Mouse (Mus musculus) limb, embryonic 14.5 days (tissue): ENCODE results near the gene Scd2. TPM values are rescaled to one million over a fixed set of nuclear protein-coding genes. Genes with fewer than 3 reads are reported as not detected.

Source experiments
- ATAC-seq: fragments of 200-750 bp; cut with Nextera tagmentation; 2 replicates; pipeline ENCODE4 v1.8.0; 2017; ENCODE audit warnings: low read depth, moderate number of reproducible peaks, moderate TSS enrichment; ENCODE audit not compliant: low FRiP score
- DNase-seq: peaks from one replicate; pipeline ENCODE4 v3.0.0-alpha.2; 2015; ENCODE audit warnings: low spot score
- H3K27ac ChIP-seq: fragments of 300-500 bp; sonication (generic); replicated peaks from 2 replicates; pipeline ENCODE4 v1.5.1; 2014; ENCODE audit warnings: low read depth, mild to moderate bottlenecking, low read length, moderate library complexity, mixed read lengths
- H3K27me3 ChIP-seq: fragments of 300-500 bp; sonication (generic); 2 replicates; pipeline ENCODE4 v1.6.1; 2014; ENCODE audit warnings: low read length, mixed read lengths; ENCODE audit not compliant: control insufficient read depth, insufficient read depth
- H3K36me3 ChIP-seq: fragments of 300-500 bp; sonication (generic); 2 replicates; pipeline ENCODE4 v1.6.1; 2014; ENCODE audit warnings: mild to moderate bottlenecking, low read length, moderate library complexity, mixed read lengths; ENCODE audit not compliant: control insufficient read depth, insufficient read depth
- H3K4me1 ChIP-seq: fragments of 300-500 bp; sonication (generic); 2 replicates; pipeline ENCODE4 v1.6.1; 2014; ENCODE audit warnings: antibody characterized with exemption, low read length, mixed read lengths; ENCODE audit not compliant: control insufficient read depth, insufficient read depth
- H3K4me2 ChIP-seq: fragments of 300-500 bp; sonication (generic); replicated peaks from 2 replicates; pipeline ENCODE4 v1.6.1; 2014; ENCODE audit warnings: low read depth, mild to moderate bottlenecking, low read length, moderate library complexity; ENCODE audit not compliant: severe bottlenecking
- H3K4me3 ChIP-seq: fragments of 300-500 bp; sonication (generic); replicated peaks from 2 replicates; pipeline ENCODE4 v1.5.1; 2014; ENCODE audit warnings: low read length
- H3K9ac ChIP-seq: fragments of 300-500 bp; sonication (generic); 2 replicates; pipeline ENCODE4 v1.6.1; 2014; ENCODE audit warnings: mild to moderate bottlenecking, low read depth, low read length, moderate library complexity; ENCODE audit not compliant: severe bottlenecking
- H3K9me3 ChIP-seq: fragments of 300-500 bp; sonication (generic); 2 replicates; pipeline ENCODE4 v1.6.1; 2016; ENCODE audit warnings: low read length; ENCODE audit not compliant: control insufficient read depth
- POLR2A ChIP-seq: fragments of 200-500 bp; IDR thresholded peaks from 2 replicates; pipeline ENCODE4 v1.8.0; 2012; ENCODE audit warnings: inconsistent platforms, mild to moderate bottlenecking, moderate library complexity, borderline replicate concordance; ENCODE audit not compliant: insufficient read depth, insufficient read length; ENCODE audit errors: extremely low read depth
- WGBS: fragments of 180-500 bp; shearing (Covaris S2); extraction: QIAGEN DNeasy Blood & Tissue Kit; methylation state at CpG from one replicate; pipeline ENCODE4 v1.1.7; 2014; 5-methylcytosine and 5-hydroxymethylcytosine counted together
- polyA plus RNA-seq, 2 experiments: library from polyadenylated mRNA; depleted of rRNA in 1 of 2; stranded (reverse) in 1 of 2; unstranded in 1 of 2; fragments of >200 nt; fragmentation: Nextera tagmentation in 1 of 2; extraction: Ambion mirVana in 1 of 2; gene quantifications; 2 replicates each; pipeline versions ENCODE4 v1.2.1 to v1.2.3; 2012 to 2014

Gene Scd2
- polyA plus RNA-seq, 2 experiments, result 218 to 274 TPM

DNA sequence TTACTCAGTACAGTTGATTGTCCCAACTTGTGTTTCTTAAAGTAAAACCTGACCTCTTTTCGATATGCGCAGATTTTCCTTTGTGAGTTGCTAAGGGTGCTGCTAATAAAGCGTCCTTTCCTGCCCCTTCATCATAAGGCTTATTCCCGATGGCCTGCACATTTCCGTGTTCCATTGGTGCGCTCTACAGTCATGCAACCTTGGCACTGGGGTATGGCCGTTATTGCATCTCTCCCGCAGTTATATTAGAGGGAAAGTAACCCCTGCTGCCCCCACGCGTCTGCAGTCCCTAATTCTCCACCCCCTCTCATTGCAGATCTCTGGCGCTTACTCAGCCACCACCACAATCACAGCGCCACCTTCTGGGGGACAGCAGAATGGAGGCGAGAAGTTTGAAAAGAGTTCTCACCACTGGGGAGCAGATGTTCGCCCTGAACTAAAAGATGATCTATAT is 1.1 kb downstream of the Scd2 start:
- Histone ChIP-seq H3K27me3 (no peaks in the 10 kb centered on the region), H3K36me3 (peaks cover 46% of the 10 kb centered on the region), H3K4me3 (peak overlapping the region; percentile 92), H3K4me2 (peak overlapping the region; percentile 96), H3K9me3 (no peaks in the 10 kb centered on the region), H3K4me1 (peaks cover 47% of the 10 kb centered on the region), H3K9ac (peak overlapping the region; percentile 86), H3K27ac (peak overlapping the region; percentile 94)
- ATAC-seq (peak; percentile 47), DNase-seq (peak; percentile 93)
- WGBS, result 1% methylated on average over 14 of the region's 14 CpGs
- TF ChIP-seq POLR2A, result peak; percentile 97; the same call in 1 of the 2 replicates

DNA sequence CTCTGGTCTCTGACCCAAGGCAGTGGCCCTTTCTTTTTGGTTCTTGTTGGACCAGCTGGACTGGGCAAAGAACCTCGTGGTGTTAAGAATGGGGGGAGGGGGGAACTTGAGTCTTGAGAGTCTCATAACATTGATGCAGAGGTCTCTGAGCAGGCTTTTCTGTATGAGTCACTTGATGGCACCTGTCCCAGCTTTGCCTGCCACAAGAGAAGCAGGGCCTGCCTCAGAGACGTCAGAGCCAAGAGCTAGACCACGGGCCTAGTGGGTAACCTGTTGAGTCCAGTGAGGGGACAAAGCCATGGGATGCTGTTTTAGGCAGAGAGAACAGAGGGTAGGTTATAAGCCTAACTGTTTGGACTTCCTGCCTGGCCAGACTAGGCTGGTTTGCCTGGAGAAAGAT is 1.8 kb downstream of the Scd2 start:
- DNase-seq, result peak; percentile 47
- Histone ChIP-seq H3K9ac (peak overlapping the region; percentile 86), H3K4me3 (peak overlapping the region; percentile 92), H3K9me3 (no peaks in the 10 kb centered on the region), H3K27ac (no peak overlapping the region), H3K4me2 (peak overlapping the region; percentile 96), H3K4me1 (peaks cover 47% of the 10 kb centered on the region), H3K27me3 (no peaks in the 10 kb centered on the region), H3K36me3 (peaks cover 52% of the 10 kb centered on the region)
- no peak for TF ChIP-seq POLR2A
- ATAC-seq, result no peak
- 4% methylated on average over 3 of the region's 3 CpGs for whole genome bisulfite sequencing

DNA sequence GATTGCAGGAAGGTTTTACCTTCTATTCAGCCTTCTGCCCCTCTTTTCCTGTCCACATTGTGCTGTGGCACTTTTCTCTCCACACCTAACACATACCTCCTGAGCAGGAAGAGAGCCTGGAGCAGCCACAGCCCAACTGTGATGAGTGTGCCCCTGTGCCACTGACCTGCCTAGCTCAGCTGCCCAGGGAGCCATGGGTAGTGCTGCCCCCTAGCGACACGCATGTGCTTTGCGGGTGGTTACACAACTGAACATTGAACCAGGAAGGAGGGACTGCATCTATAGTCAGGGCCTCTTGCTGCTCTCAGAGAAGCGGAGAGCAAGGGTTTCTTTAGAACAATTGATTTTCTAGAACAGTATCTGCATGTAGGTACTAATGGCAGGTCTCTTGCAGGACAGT is 2.3 kb downstream of the Scd2 start:
- peak overlapping the region; percentile 86 for H3K9ac ChIP-seq
- peaks cover 48% of the 10 kb centered on the region for H3K4me1 ChIP-seq
- peaks cover 57% of the 10 kb centered on the region for H3K36me3 ChIP-seq
- H3K4me2 ChIP-seq, result peak overlapping the region; percentile 96
- H3K4me3 ChIP-seq, result peak overlapping the region; percentile 92
- DNase-seq (peak; percentile 73), ATAC-seq (no peak)
- no peak for TF ChIP-seq POLR2A
- H3K27me3 ChIP-seq, result no peaks in the 10 kb centered on the region
- WGBS, result 0% methylated on average over 4 of the region's 4 CpGs
- H3K9me3 ChIP-seq, result no peaks in the 10 kb centered on the region
- 0 out of 2 replicates have a peak overlapping the region, but pooled peaks have one; percentile 27 for H3K27ac ChIP-seq

DNA sequence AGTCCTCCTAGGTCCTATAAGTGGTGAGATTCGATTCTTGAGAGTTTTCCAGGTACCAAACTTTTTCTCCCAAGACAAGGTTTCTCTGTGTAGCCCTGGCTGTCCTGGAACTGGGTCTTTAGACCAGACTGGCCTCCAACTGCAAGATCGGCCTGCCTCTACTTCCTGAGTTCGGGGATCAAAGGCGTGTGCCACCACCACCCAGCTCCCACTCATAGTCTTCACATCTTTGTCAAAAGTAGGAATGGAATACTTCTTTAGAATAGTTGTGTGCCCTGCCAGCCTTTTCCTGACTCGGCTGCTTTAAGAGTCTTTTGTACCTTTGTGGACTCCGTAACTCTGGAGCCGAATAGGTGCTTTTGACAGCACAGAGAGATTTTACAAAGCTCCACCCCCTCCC is 2.7 kb downstream of the Scd2 start:
- Histone ChIP-seq H3K4me2 (peak overlapping the region; percentile 96), H3K9ac (peak overlapping the region; percentile 86), H3K27ac (0 out of 2 replicates have a peak overlapping the region, but pooled peaks have one; percentile 27), H3K9me3 (no peaks in the 10 kb centered on the region), H3K36me3 (peaks cover 62% of the 10 kb centered on the region), H3K4me1 (peaks cover 51% of the 10 kb centered on the region), H3K4me3 (peak overlapping the region; percentile 92), H3K27me3 (no peaks in the 10 kb centered on the region)
- ATAC-seq (no peak), DNase-seq (no peak)
- no peak for TF ChIP-seq POLR2A
- WGBS, result 19% methylated on average over 7 of the region's 7 CpGs

DNA sequence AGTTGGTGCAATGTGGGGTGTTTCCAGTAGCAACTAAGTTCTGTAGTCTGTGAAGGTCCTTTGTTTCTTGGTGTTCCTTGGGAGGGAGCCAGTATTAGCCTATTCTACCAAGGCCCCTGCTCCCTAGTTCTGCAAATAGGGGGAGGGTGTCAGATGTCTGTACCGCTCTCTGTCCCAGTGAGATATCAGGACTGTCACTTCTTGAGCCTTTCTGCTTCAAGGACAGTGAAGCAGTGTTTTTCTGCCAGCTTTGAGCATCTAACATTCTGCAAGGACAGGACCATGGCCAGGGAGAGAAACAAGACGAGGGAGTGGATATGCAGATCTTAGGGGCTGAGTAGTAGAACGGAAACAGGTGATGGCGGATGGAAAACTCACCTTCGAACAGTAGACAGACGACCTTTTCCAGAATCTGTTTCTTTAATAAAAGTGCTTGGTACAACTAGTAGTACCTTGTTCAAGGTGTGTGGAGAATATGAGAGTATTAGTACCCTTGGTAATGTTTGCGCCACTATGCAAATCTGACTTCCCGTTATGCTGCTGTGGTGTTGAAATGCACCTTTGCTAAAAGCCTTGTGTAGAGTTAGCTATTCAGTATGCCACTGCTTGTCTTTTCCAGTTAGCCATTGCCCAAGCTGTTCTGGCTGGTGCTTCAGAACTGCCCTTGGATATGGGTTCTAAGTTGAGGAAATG is 3.7 kb downstream of the Scd2 start:
- ATAC-seq, result no peak
- no peaks in the 10 kb centered on the region for H3K9me3 ChIP-seq
- H3K27me3 ChIP-seq, result no peaks in the 10 kb centered on the region
- no peak for TF ChIP-seq POLR2A
- H3K4me3 ChIP-seq, result peak overlapping the region; percentile 92
- peaks cover 53% of the 10 kb centered on the region for H3K4me1 ChIP-seq
- peak overlapping the region; percentile 96 for H3K4me2 ChIP-seq
- WGBS, result 49% methylated on average over 8 of the region's 8 CpGs
- H3K27ac ChIP-seq, result peak overlapping the region; percentile 43; the same call in 1 of the 2 replicates
- peaks cover 72% of the 10 kb centered on the region for H3K36me3 ChIP-seq
- peak overlapping the region; percentile 86 for H3K9ac ChIP-seq
- no peak for DNase-seq
